Mouse (Mus musculus): ENCODE measurements around the gene Krba1.

Krba1 gene

GRCm38 (mm10) chr6:48395105-48396007 lies at the start of gene Krba1:
Gene Krba1 (plus strand): TSS chr6:48395586.
- peak; percentile 82 for DNase-seq

- DNase-seq, result no peak
These were observed 36.5 kb upstream of the Krba1 start for GRCm38 (mm10) chr6:48358897-48359296.

GRCm38 (mm10) chr6:48366322-48366996 lies 28.9 kb upstream of the Krba1 start:
- DNase-seq, result no peak

- no peak for DNase-seq
These were observed 7.2 kb upstream of the Krba1 start for GRCm38 (mm10) chr6:48388221-48388620.

- DNase-seq, result no peak
These were observed 1.6 kb upstream of the Krba1 start for GRCm38 (mm10) chr6:48393811-48394210.

GRCm38 (mm10) chr6:48396008-48396595 lies 716 bp downstream of the Krba1 start:
- DNase-seq, result no peak

GRCm38 (mm10) chr6:48396686-48397085 lies 1.3 kb downstream of the Krba1 start:
- no peak for DNase-seq

GRCm38 (mm10) chr6:48397336-48397735 lies 1.9 kb downstream of the Krba1 start:
- DNase-seq, result peak; percentile 34

GRCm38 (mm10) chr6:48399906-48400305 lies 4.5 kb downstream of the Krba1 start:
- DNase-seq, result no peak

- DNase-seq, result no peak
These were observed 8.7 kb downstream of the Krba1 start for GRCm38 (mm10) chr6:48404071-48404470.

- peak; percentile 1 for DNase-seq
These were observed 14.4 kb downstream of the Krba1 start for GRCm38 (mm10) chr6:48409726-48410343.

- DNase-seq, result no peak
These were observed 15.2 kb downstream of the Krba1 start for GRCm38 (mm10) chr6:48410551-48410950.

- no peak for DNase-seq
These were observed 16.1 kb downstream of the Krba1 start for GRCm38 (mm10) chr6:48411193-48412092.

GRCm38 (mm10) chr6:48412147-48412546 lies 16.8 kb downstream of the Krba1 start:
- no peak for DNase-seq

- no peak for DNase-seq
These were observed 17.3 kb downstream of the Krba1 start for GRCm38 (mm10) chr6:48412662-48413061.

- DNase-seq, result no peak
These were observed 17.7 kb downstream of the Krba1 start for GRCm38 (mm10) chr6:48413081-48413480.

GRCm38 (mm10) chr6:48414886-48415285 lies 19.5 kb downstream of the Krba1 start:
- DNase-seq, result no peak

GRCm38 (mm10) chr6:48415636-48416035 lies 20.2 kb downstream of the Krba1 start:
- no peak for DNase-seq

GRCm38 (mm10) chr6:48416486-48416885 lies 21.1 kb downstream of the Krba1 start:
- DNase-seq, result no peak

- DNase-seq, result no peak
These were observed 25.3 kb downstream of the Krba1 start for GRCm38 (mm10) chr6:48420647-48421046.

GRCm38 (mm10) chr6:48423336-48423735 lies 27.9 kb downstream of the Krba1 start:
- DNase-seq, result no peak

GRCm38 (mm10) chr6:48424074-48424473 lies 28.7 kb downstream of the Krba1 start:
- DNase-seq, result no peak
